In the genomic region with DNA sequence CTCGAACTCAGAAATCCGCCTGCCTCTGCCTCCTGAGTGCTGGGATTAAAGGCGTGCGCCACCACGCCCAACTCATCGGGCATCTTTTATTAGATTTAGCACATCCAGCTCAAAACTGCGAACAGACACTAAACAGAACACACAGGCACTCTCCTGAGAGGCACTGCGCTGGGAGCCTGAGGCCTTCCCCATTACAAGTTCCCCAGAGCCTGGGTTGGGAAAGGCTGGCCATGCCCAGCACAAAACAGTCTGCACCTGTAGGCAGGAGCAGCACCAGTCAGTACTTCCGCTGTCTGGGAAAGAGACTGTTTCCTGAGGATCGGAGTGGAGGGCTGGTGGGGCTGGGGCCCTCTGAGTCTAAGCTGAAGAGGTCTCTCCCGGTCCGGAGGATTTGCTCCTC, we compare ENCODE assay signal across 11 mouse cellular contexts. TPM values are rescaled to one million over a fixed set of nuclear protein-coding genes. Genes with fewer than 3 reads are reported as not detected.
A peak's percentile ranks its signal among the peaks of the same experiment; 100 is the strongest.
DNase-seq lines count a peak whose midpoint lies in the region; ATAC-seq lines count a peak whose summit lies in the region.
"Had no signal": no experiment of that assay in that cellular context is flagged by ENCODE, and none has a peak within 500 bp of the region (broad histone marks: within the 10 kb centered on the region; RNA-seq: fewer than 3 reads in every experiment).

No protein-coding gene starts in this region.

- intact Hi-C loops in left cerebral cortex, postnatal 4 days (cut with DNase I): no loop called here

- ATAC-seq in kidney, embryonic 14.5 days (ENCODE audit: low FRiP score, low TSS enrichment): no peak
- no peak for ATAC-seq in liver, embryonic 12.5 days

- peak overlapping the region; percentile 59; the same call in 1 of the 2 replicates for H3K4me2 ChIP-seq in kidney, embryonic 14.5 days (replicated peaks; ENCODE audit: low read depth, low read length)
- H3K4me2 ChIP-seq in liver, embryonic 12.5 days: peak overlapping the region; percentile 93

- H3K27me3 ChIP-seq in kidney, embryonic 14.5 days (ENCODE audit: control insufficient read depth, insufficient read depth, low read length): no peaks in the 10 kb centered on the region
- H3K27me3 ChIP-seq in liver, embryonic 12.5 days (replicated peaks): no peaks in the 10 kb centered on the region

- no peak overlapping the region for H3K27ac ChIP-seq in kidney, embryonic 14.5 days (ENCODE audit: low read depth, low read length)
- 0 out of 2 replicates have a peak overlapping the region, but pooled peaks have one; percentile 92 for H3K27ac ChIP-seq in liver, embryonic 12.5 days

- WGBS in kidney, embryonic 14.5 days: 92% methylated on average over 12 of the region's 12 CpGs
- WGBS in liver, embryonic 12.5 days (ENCODE audit: insufficient replicate concordance): 93% methylated on average over 12 of the region's 12 CpGs

- peaks cover 38% of the 10 kb centered on the region for H3K4me1 ChIP-seq in kidney, embryonic 14.5 days (ENCODE audit: control insufficient read depth, insufficient read depth, low read length)
- H3K4me1 ChIP-seq in liver, embryonic 12.5 days: peaks cover 72% of the 10 kb centered on the region

- H3K4me3 ChIP-seq in kidney, embryonic 14.5 days (ENCODE audit: low read length): no peak overlapping the region
- peak overlapping the region; percentile 73; the same call in 1 of the 2 replicates for H3K4me3 ChIP-seq in liver, embryonic 12.5 days

- no peaks in the 10 kb centered on the region for H3K9me3 ChIP-seq in kidney, embryonic 14.5 days (ENCODE audit: control insufficient read depth, low read length)
- H3K9me3 ChIP-seq in liver, embryonic 12.5 days (replicated peaks): no peaks in the 10 kb centered on the region

- peaks cover 17% of the 10 kb centered on the region for H3K36me3 ChIP-seq in kidney, embryonic 14.5 days (ENCODE audit: control insufficient read depth, insufficient read depth, low read length)
- H3K36me3 ChIP-seq in liver, embryonic 12.5 days: peaks cover 35% of the 10 kb centered on the region

- no peak overlapping the region; the same call in 1 of the 2 replicates for H3K9ac ChIP-seq in kidney, embryonic 14.5 days (ENCODE audit: low read depth, low read length)
- peak overlapping the region; percentile 85 for H3K9ac ChIP-seq in liver, embryonic 12.5 days

- peak; percentile 47 for DNase-seq in cerebellum, adult 11-12 months
- DNase-seq in cerebellum, adult 18-20 months: no peak
- DNase-seq in kidney, adult 8-10 months: no peak
- DNase-seq in MN1 (ENCODE audit: low spot score): peak; percentile 51
- DNase-seq in left cerebral cortex, postnatal 4 days: no peak
- DNase-seq in thymus, postnatal 36 days: no peak
- DNase-seq: right cerebral cortex, postnatal 4 days had no signal

RNA-seq across cellular contexts. Expression of gene Mvp, which starts 0.6 kb away (rescaled TPM):
- 7.7 and 9.7 TPM in 2 replicates for polyA plus RNA-seq in kidney, embryonic 14.5 days (2014; fragmentation: Nextera tagmentation; extraction: Ambion mirVana)
- 8.3 and 8.9 TPM in 2 replicates for polyA plus RNA-seq in liver, embryonic 12.5 days (2016; fragmentation: Nextera tagmentation; extraction: Ambion mirVana)
- total RNA-seq in left cerebral cortex, postnatal 4 days (2021): 1 to 10 TPM; 5.4 to 6.0 TPM

RNA-seq across cellular contexts. Expression of gene Pagr1b, which starts 1.3 kb away (rescaled TPM):
- polyA plus RNA-seq in kidney, embryonic 14.5 days (2014; fragmentation: Nextera tagmentation; extraction: Ambion mirVana): 0.31 and 0.38 TPM in 2 replicates
- polyA plus RNA-seq in liver, embryonic 12.5 days (2016; fragmentation: Nextera tagmentation; extraction: Ambion mirVana): 0.57 TPM in 1 of 2 replicates, not detected in the other
- 1 to 10 TPM in 1 of 2 experiments, not detected in 1; 1.6 TPM for total RNA-seq in left cerebral cortex, postnatal 4 days (2021)
- total RNA-seq: layer of hippocampus, adult 18-20 months; megakaryocyte progenitor cell, adult 5-6 weeks had no signal

RNA-seq across cellular contexts. Expression of gene Pagr1a, which starts 2.2 kb away (rescaled TPM):
- 41.3 and 89.2 TPM in 2 replicates for polyA plus RNA-seq in kidney, embryonic 14.5 days (2014; fragmentation: Nextera tagmentation; extraction: Ambion mirVana)
- 60.5 and 65.1 TPM in 2 replicates for polyA plus RNA-seq in liver, embryonic 12.5 days (2016; fragmentation: Nextera tagmentation; extraction: Ambion mirVana)
- total RNA-seq in left cerebral cortex, postnatal 4 days (2021): 10 to 100 TPM; 10.2 to 15.4 TPM

RNA-seq across cellular contexts. Expression of gene Gm42742, which starts 5.9 kb away (rescaled TPM):
- polyA plus RNA-seq in kidney, embryonic 14.5 days (2014; fragmentation: Nextera tagmentation; extraction: Ambion mirVana): 21.8 and 65.4 TPM in 2 replicates
- 4.1 and 8.9 TPM in 2 replicates for polyA plus RNA-seq in liver, embryonic 12.5 days (2016; fragmentation: Nextera tagmentation; extraction: Ambion mirVana)
- 10 to 100 TPM; 36.7 to 48.6 TPM for total RNA-seq in left cerebral cortex, postnatal 4 days (2021)

RNA-seq across cellular contexts. Expression of gene Prrt2, which starts 6.0 kb away (rescaled TPM):
- polyA plus RNA-seq in kidney, embryonic 14.5 days (2014; fragmentation: Nextera tagmentation; extraction: Ambion mirVana): 4.1 and 9.6 TPM in 2 replicates
- polyA plus RNA-seq in liver, embryonic 12.5 days (2016; fragmentation: Nextera tagmentation; extraction: Ambion mirVana): 0.88 and 2.1 TPM in 2 replicates
- 100 to 1,000 TPM; 132 to 136 TPM for total RNA-seq in left cerebral cortex, postnatal 4 days (2021)

Comparison
In these comparisons a context has a peak if more than half of its experiments do, and no peak if none do; other contexts are left out.
1. DNase-seq: peak in cerebellum, adult 11-12 months (single experiment) and MN1 (single experiment); none in cerebellum, adult 18-20 months (0 of 2), kidney, adult 8-10 months (0 of 2), left cerebral cortex, postnatal 4 days (single experiment) and thymus, postnatal 36 days (0 of 2).